Mouse (Mus musculus): Measurements from ENCODE around the gene Sipa1l3.

GRCm38 (mm10) chr7:29504683-29505290, 13.7 kb downstream of the Sipa1l3 start:
- TF ChIP-seq EP300 (optimal IDR thresholded peaks at IDR 0.05), result no peak
- TF ChIP-seq CTCF (IDR thresholded peaks at IDR 0.05; ENCODE audit: low read depth), result no peak

Data from stomach, postnatal 0 days (tissue).